Mouse (Mus musculus) stomach, embryonic 15.5 days (tissue): ENCODE measurements around the gene Ces5a. TPM values are rescaled to one million over a fixed set of nuclear protein-coding genes. Genes with fewer than 3 reads are reported as not detected.

Source experiments
- ATAC-seq: fragments of 200-750 bp; cut with Nextera tagmentation; 2 replicates; pipeline ENCODE4 v1.8.0; 2017; ENCODE audit warnings: low read depth, moderate number of reproducible peaks, moderate TSS enrichment; ENCODE audit not compliant: insufficient read depth, low FRiP score
- H3K27ac ChIP-seq: fragments of 300-500 bp; sonication (generic); 2 replicates; pipeline ENCODE4 v1.5.1; 2015; ENCODE audit warnings: mild to moderate bottlenecking, inconsistent platforms
- H3K27me3 ChIP-seq: fragments of 300-500 bp; sonication (generic); replicated peaks from 2 replicates; pipeline ENCODE4 v1.6.1; 2015; ENCODE audit warnings: inconsistent platforms
- H3K36me3 ChIP-seq: fragments of 300-500 bp; sonication (generic); 2 replicates; pipeline ENCODE4 v1.6.1; 2015; ENCODE audit warnings: inconsistent platforms
- H3K4me1 ChIP-seq: fragments of 300-500 bp; sonication (generic); 2 replicates; pipeline ENCODE4 v1.6.1; 2015; ENCODE audit warnings: inconsistent platforms
- H3K4me2 ChIP-seq: fragments of 300-500 bp; sonication (generic); 2 replicates; pipeline ENCODE4 v1.6.1; 2015; ENCODE audit warnings: mild to moderate bottlenecking, inconsistent platforms
- H3K4me3 ChIP-seq: fragments of 300-500 bp; sonication (generic); replicated peaks from 2 replicates; pipeline ENCODE4 v1.5.1; 2015; ENCODE audit warnings: inconsistent platforms
- H3K9ac ChIP-seq: fragments of 300-500 bp; sonication (generic); 2 replicates; pipeline ENCODE4 v1.6.1; 2015; ENCODE audit warnings: inconsistent platforms
- H3K9me3 ChIP-seq: fragments of 300-500 bp; sonication (generic); 2 replicates; pipeline ENCODE4 v1.6.1; 2016; ENCODE audit warnings: inconsistent platforms
- WGBS: fragments of 180-500 bp; shearing (Covaris S2); methylation state at CpG from one replicate; pipeline ENCODE4 v1.1.7; 2015; 5-methylcytosine and 5-hydroxymethylcytosine counted together
- polyA plus RNA-seq: library from polyadenylated mRNA; unstranded; fragments of >200 nt; fragmentation: Nextera tagmentation; extraction: Ambion mirVana; gene quantifications from 2 replicates; pipeline ENCODE4 v1.2.1, GENCODE M21; 2015

Gene Ces5a
- 0.08 TPM in 1 of 2 replicates, not detected in the other for polyA plus RNA-seq

DNA sequence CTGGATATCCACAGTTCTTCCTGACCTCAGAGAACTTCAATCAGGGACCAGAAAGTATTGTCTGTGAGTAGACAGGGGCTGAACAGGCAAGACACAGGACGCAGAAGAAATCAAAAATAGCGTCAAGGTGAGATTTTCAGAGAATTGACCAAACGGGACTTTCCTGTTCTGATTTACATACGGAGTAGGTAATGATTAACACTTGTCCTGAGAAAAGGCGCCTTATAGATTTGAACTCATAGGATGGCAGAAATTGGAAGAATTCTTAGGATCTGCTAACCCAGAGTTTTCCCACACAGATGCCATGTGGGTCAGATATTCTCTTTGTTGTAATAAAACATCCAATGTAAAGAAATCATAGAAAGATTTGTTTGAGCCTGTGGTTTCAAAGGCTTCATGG is at the start of gene Ces5a:
Gene Ces5a (minus strand): TSS at position 101 of the 400 bp plus-strand sequence.
- no peaks in the 10 kb centered on the region for H3K27me3 ChIP-seq
- no peaks in the 10 kb centered on the region for H3K9me3 ChIP-seq
- H3K9ac ChIP-seq: no peak within 1 kb of the TSS
- H3K27ac ChIP-seq: no peak within 1 kb of the TSS
- no peak within 1 kb of the TSS for H3K4me2 ChIP-seq
- 71% methylated on average over 5 of the region's 5 CpGs for WGBS
- no peak for ATAC-seq
- H3K36me3 ChIP-seq: no peaks in the 10 kb centered on the region
- no peak within 1 kb of the TSS for H3K4me3 ChIP-seq
- H3K4me1 ChIP-seq: no peaks in the 10 kb centered on the region

- Histone ChIP-seq H3K9ac (no peak overlapping the region), H3K27ac (no peak overlapping the region), H3K4me3 (no peak overlapping the region), H3K27me3 (no peaks in the 10 kb centered on the region), H3K4me2 (no peak overlapping the region), H3K36me3 (no peaks in the 10 kb centered on the region), H3K4me1 (peaks cover 15% of the 10 kb centered on the region; the same call in 1 of the 2 replicates), H3K9me3 (no peaks in the 10 kb centered on the region)
- no peak for ATAC-seq
- WGBS: 80% methylated on average over 9 of the region's 9 CpGs
These were observed 37.2 kb upstream of the Ces5a start for GRCm38 (mm10) chr8:93572841-93573240.

- H3K27ac ChIP-seq: peak overlapping the region; percentile 40; the same call in 1 of the 2 replicates
- H3K36me3 ChIP-seq: no peaks in the 10 kb centered on the region
- no peak overlapping the region for H3K4me3 ChIP-seq
- H3K4me1 ChIP-seq: peaks cover 15% of the 10 kb centered on the region; the same call in 1 of the 2 replicates
- H3K9me3 ChIP-seq: no peaks in the 10 kb centered on the region
- no peak overlapping the region for H3K4me2 ChIP-seq
- no peak for ATAC-seq
- no peak overlapping the region for H3K9ac ChIP-seq
- H3K27me3 ChIP-seq: no peaks in the 10 kb centered on the region
- WGBS: 29% methylated on average over 2 of the region's 2 CpGs
These were observed 36.5 kb upstream of the Ces5a start for GRCm38 (mm10) chr8:93572095-93572501.

DNA sequence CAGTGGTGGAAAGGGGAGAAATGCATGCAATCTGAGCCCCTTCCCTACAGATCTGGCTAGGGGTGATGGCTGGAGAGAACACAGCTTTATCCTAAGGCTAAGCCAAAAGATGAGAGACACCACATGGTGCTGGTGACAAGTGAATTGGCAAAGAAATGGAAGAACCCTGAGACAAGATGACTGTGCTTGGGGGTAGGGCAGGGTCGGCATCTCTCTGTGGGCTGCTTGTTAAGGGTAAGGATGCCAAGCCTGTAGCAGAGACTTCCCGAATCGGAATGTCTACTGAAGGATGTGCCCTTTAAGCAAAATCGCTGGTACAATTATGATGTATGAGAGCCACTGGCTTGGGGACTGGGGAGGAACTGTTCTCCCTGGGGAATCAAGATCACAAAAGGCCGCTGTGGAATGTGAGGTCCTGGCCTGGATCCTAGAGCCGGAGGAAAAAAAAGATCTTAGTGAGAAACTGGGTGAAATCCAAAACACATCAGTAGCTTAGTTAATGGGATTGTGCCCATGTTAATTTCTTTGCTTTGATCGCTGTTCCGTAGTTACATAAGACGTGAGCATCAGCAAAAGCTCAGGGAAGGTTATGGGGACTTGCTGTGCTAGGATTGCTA is 35.8 kb upstream of the Ces5a start:
- peak; percentile 29; the same call in 1 of the 2 replicates for ATAC-seq
- Histone ChIP-seq H3K27me3 (no peaks in the 10 kb centered on the region), H3K4me1 (peaks cover 15% of the 10 kb centered on the region; the same call in 1 of the 2 replicates), H3K4me2 (no peak overlapping the region), H3K27ac (peak overlapping the region; percentile 5), H3K4me3 (no peak overlapping the region), H3K9ac (no peak overlapping the region), H3K36me3 (no peaks in the 10 kb centered on the region), H3K9me3 (no peaks in the 10 kb centered on the region)
- 34% methylated on average over 9 of the region's 9 CpGs for WGBS

- Histone ChIP-seq H3K9ac (no peak overlapping the region), H3K27me3 (no peaks in the 10 kb centered on the region), H3K4me2 (no peak overlapping the region), H3K9me3 (no peaks in the 10 kb centered on the region), H3K4me1 (peaks cover 15% of the 10 kb centered on the region; the same call in 1 of the 2 replicates), H3K27ac (no peak overlapping the region), H3K4me3 (no peak overlapping the region), H3K36me3 (no peaks in the 10 kb centered on the region)
- WGBS: 47% methylated on average over 2 of the region's 2 CpGs
- ATAC-seq: no peak
These were observed 34.5 kb upstream of the Ces5a start for GRCm38 (mm10) chr8:93570186-93570530.

DNA sequence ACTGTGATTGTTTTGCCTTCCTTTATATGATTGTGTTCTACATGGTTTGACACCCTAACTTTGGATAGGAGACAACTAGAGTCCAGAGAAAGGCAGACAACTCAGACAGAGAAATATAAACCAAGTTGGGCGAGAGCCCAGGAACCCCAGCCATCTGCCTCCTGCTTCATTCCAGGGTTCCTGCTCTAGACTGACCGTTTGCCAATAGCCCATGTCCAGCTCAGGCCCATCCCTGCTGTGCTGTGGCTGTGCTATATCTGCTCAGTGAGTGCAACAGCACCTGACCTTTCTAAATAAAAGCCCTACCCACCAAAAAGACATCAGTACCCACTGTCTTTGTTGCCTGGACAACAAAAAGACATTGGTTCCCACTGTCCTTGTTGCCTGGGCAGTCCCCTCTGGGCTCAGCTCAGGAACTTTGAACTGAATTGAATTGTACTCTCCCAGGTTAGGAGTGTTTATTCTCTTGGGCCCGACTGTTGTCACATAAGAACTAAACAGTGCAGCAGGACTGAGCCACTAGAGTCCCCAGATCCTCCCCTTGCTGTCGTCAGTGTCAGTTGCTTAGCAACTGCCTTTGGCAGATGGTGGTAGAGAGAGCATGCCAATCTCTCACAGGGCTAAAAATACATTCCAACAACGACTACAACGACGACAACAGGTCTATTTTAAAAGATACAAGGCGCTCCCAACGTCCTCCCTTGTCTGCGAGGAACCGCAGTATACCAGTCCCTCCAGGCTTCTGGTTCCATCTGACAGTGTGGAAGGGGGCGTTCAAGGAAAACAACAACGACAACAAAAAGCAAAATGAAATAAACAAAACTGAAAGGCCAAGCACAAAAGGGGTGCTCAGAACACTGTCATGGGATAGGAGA is 33.9 kb upstream of the Ces5a start:
- 46% methylated on average over 13 of the region's 13 CpGs for WGBS
- no peak for ATAC-seq
- H3K27ac ChIP-seq: no peak overlapping the region
- no peak overlapping the region for H3K4me2 ChIP-seq
- H3K9ac ChIP-seq: no peak overlapping the region
- no peaks in the 10 kb centered on the region for H3K36me3 ChIP-seq
- no peaks in the 10 kb centered on the region for H3K27me3 ChIP-seq
- no peak overlapping the region for H3K4me3 ChIP-seq
- peaks cover 15% of the 10 kb centered on the region; the same call in 1 of the 2 replicates for H3K4me1 ChIP-seq
- no peaks in the 10 kb centered on the region for H3K9me3 ChIP-seq

DNA sequence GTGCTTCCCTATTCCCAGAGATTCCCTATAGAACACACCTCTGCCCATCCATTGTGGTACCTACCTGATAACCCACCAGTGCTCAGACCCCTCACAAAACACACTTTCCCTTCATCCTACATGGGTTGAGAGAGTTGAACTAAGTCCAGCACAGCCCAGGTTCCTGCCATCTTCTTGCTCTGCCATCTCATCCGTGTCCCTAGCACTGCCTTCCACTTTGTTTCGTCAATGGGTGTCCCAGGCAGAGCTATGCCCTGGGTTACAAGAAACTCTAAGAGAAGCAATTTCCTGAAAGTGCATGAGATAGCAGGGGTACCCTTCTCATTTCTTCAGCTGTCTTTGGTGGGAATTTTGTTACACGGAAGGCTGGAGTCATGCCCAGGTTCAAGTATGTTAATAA is 33.0 kb upstream of the Ces5a start:
- H3K27me3 ChIP-seq: no peaks in the 10 kb centered on the region
- WGBS: 97% methylated on average over 3 of the region's 3 CpGs
- peaks cover 15% of the 10 kb centered on the region; the same call in 1 of the 2 replicates for H3K4me1 ChIP-seq
- H3K4me3 ChIP-seq: no peak overlapping the region
- no peaks in the 10 kb centered on the region for H3K9me3 ChIP-seq
- no peak overlapping the region for H3K27ac ChIP-seq
- H3K9ac ChIP-seq: no peak overlapping the region
- H3K36me3 ChIP-seq: no peaks in the 10 kb centered on the region
- no peak for ATAC-seq
- no peak overlapping the region for H3K4me2 ChIP-seq

DNA sequence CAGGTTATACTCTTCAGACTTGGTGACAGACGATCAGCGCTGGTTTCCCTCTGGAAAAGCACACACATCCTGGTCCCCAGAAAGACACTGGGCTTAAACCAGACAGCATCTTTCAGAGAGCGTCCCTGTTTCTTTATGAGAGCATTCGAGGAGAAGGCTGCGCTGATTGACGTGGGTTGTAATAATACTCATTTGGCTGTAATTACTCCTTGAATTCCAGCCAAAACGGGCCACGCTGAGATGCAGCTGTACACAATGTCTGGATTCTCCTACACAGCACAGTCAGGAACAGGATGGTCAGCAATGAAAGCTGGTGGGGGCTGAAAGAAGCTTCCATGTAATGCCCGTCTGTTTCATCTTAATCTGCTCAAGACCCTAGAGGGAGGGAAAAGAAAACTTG is 31.5 kb upstream of the Ces5a start:
- Histone ChIP-seq H3K4me3 (no peak overlapping the region), H3K27me3 (no peaks in the 10 kb centered on the region), H3K9me3 (no peaks in the 10 kb centered on the region), H3K9ac (no peak overlapping the region), H3K27ac (no peak overlapping the region), H3K36me3 (no peaks in the 10 kb centered on the region), H3K4me1 (peaks cover 11% of the 10 kb centered on the region; the same call in 1 of the 2 replicates), H3K4me2 (no peak overlapping the region)
- 65% methylated on average over 9 of the region's 9 CpGs for WGBS
- no peak for ATAC-seq

DNA sequence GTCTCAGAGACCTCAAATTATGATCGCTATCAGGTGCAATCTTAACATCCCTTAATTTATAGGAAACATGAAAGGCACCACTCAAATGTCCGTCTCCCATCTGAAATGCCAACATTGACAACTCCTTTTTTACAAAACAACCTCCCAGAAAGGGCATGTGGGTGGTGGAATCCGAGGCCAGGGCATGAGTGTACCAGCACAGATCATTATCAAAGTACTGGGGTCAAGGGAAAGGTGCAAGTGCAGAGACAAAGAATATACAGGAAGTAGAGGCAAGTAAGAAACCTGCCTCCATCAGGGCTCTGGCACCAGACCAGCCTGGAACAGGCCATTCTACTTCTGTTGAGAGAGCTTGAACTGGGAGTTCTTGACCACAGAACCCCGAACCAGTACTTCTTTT is 29.0 kb upstream of the Ces5a start:
- no peak for ATAC-seq
- WGBS: 73% methylated on average over 4 of the region's 4 CpGs
- no peak overlapping the region for H3K4me3 ChIP-seq
- no peaks in the 10 kb centered on the region for H3K9me3 ChIP-seq
- H3K4me1 ChIP-seq: peaks cover 2% of the 10 kb centered on the region; the same call in 1 of the 2 replicates
- no peaks in the 10 kb centered on the region for H3K27me3 ChIP-seq
- H3K36me3 ChIP-seq: no peaks in the 10 kb centered on the region
- no peak overlapping the region for H3K9ac ChIP-seq
- no peak overlapping the region for H3K27ac ChIP-seq
- no peak overlapping the region for H3K4me2 ChIP-seq

GRCm38 (mm10) chr8:93563551-93563950 is 27.9 kb upstream of the Ces5a start:
- Histone ChIP-seq H3K9ac (no peak overlapping the region), H3K9me3 (no peaks in the 10 kb centered on the region), H3K4me1 (no peaks in the 10 kb centered on the region), H3K36me3 (no peaks in the 10 kb centered on the region), H3K27me3 (no peaks in the 10 kb centered on the region), H3K4me2 (no peak overlapping the region), H3K4me3 (no peak overlapping the region), H3K27ac (no peak overlapping the region)
- no peak for ATAC-seq
- 90% methylated on average over 7 of the region's 7 CpGs for WGBS

DNA sequence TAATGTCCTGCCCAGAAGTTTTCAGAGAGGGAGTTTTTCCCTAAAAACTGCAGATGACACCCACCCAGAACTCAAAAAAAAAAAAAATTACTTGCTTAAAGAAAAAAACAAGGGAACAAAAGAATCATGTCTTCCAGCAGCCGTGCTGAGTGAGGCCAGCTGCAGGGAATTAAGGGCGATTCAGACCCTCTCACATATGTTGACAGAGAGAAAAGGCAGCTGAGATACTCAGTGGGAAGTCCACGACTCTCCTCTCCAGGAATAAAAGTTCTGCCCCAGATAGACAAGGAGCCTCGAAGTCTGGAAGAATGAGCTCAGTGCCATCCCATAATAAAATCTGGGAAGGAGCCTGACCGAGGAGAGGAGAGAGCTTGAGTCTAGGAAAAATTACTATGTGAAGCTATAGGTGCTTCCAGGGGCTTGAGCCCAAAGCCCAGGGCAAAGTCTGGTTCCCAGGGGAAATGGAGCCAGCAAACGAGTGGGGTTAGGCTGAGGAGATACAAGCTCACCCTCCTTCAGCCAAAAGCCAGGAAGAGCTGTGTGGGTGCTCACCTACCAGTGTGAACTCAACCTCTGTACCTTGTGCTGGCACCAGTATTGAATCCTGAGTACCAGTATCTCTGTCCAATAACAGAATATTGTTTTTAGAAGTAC is 27.1 kb upstream of the Ces5a start:
- no peak overlapping the region for H3K9ac ChIP-seq
- H3K36me3 ChIP-seq: no peaks in the 10 kb centered on the region
- 25% methylated on average over 6 of the region's 6 CpGs for WGBS
- no peaks in the 10 kb centered on the region for H3K4me1 ChIP-seq
- H3K4me2 ChIP-seq: no peak overlapping the region
- 0 out of 2 replicates have a peak, but pooled peaks have one; percentile 60 for ATAC-seq
- H3K4me3 ChIP-seq: no peak overlapping the region
- H3K9me3 ChIP-seq: no peaks in the 10 kb centered on the region
- no peaks in the 10 kb centered on the region for H3K27me3 ChIP-seq
- peak overlapping the region; percentile 35; the same call in 1 of the 2 replicates for H3K27ac ChIP-seq

- no peak overlapping the region for H3K4me3 ChIP-seq
- no peaks in the 10 kb centered on the region for H3K4me1 ChIP-seq
- WGBS: 76% methylated on average over 3 of the region's 3 CpGs
- no peaks in the 10 kb centered on the region for H3K36me3 ChIP-seq
- H3K27ac ChIP-seq: no peak overlapping the region
- ATAC-seq: no peak
- H3K27me3 ChIP-seq: no peaks in the 10 kb centered on the region
- no peaks in the 10 kb centered on the region for H3K9me3 ChIP-seq
- no peak overlapping the region for H3K9ac ChIP-seq
- no peak overlapping the region for H3K4me2 ChIP-seq
These were observed 25.6 kb upstream of the Ces5a start for GRCm38 (mm10) chr8:93561271-93561670.
